Mouse (Mus musculus) midbrain, embryonic 11.5 days (tissue): ENCODE measurements around the gene Ranbp17. TPM values are rescaled to one million over a fixed set of nuclear protein-coding genes. Genes with fewer than 3 reads are reported as not detected.

ENCODE experiments used
- ATAC-seq: fragments of 200-750 bp; cut with Nextera tagmentation; 2 replicates; pipeline ENCODE4 v1.8.0; 2017; ENCODE audit warnings: moderate TSS enrichment, moderate library complexity; ENCODE audit not compliant: low FRiP score
- DNase-seq: peaks from one replicate; pipeline ENCODE4 v3.0.0; 2015; ENCODE audit warnings: low spot score; ENCODE audit errors: missing footprints
- H3K27ac ChIP-seq: fragments of 300-500 bp; sonication (generic); 2 replicates; pipeline ENCODE4 v1.5.1; 2014; ENCODE audit warnings: low read depth, low read length
- H3K27me3 ChIP-seq: fragments of 300-500 bp; sonication (generic); 2 replicates; pipeline ENCODE4 v1.6.1; 2014; ENCODE audit warnings: mild to moderate bottlenecking, low read length, moderate library complexity, mixed read lengths; ENCODE audit not compliant: control insufficient read depth, insufficient read depth
- H3K36me3 ChIP-seq: fragments of 300-500 bp; sonication (generic); 2 replicates; pipeline ENCODE4 v1.6.1; 2014; ENCODE audit warnings: mild to moderate bottlenecking, low read length, moderate library complexity, mixed read lengths; ENCODE audit not compliant: control insufficient read depth, insufficient read depth
- H3K4me1 ChIP-seq: fragments of 300-500 bp; sonication (generic); 2 replicates; pipeline ENCODE4 v1.6.1; 2014; ENCODE audit warnings: low read length; ENCODE audit not compliant: control insufficient read depth, insufficient read depth
- H3K4me2 ChIP-seq: fragments of 300-500 bp; sonication (generic); 2 replicates; pipeline ENCODE4 v1.6.1; 2014; ENCODE audit warnings: mild to moderate bottlenecking, moderate library complexity
- H3K4me3 ChIP-seq: fragments of 300-500 bp; sonication (generic); 2 replicates; pipeline ENCODE4 v1.5.1; 2014; ENCODE audit warnings: low read depth, low read length
- H3K9ac ChIP-seq: fragments of 300-500 bp; sonication (generic); 2 replicates; pipeline ENCODE4 v1.6.1; 2014; ENCODE audit warnings: low read length
- H3K9me3 ChIP-seq: fragments of 300-500 bp; sonication (generic); 2 replicates; pipeline ENCODE4 v1.6.1; 2016; ENCODE audit warnings: low read length; ENCODE audit not compliant: control insufficient read depth
- WGBS: fragments of 180-500 bp; shearing (Covaris S2); extraction: QIAGEN DNeasy Blood & Tissue Kit; methylation state at CpG from one replicate; pipeline ENCODE4 v1.1.7; 2014; 5-methylcytosine and 5-hydroxymethylcytosine counted together
- polyA plus RNA-seq: library from polyadenylated mRNA; unstranded; fragments of >200 nt; fragmentation: Nextera tagmentation; extraction: Ambion mirVana; gene quantifications from 2 replicates; pipeline ENCODE4 v1.2.1, GENCODE M21; 2014

The Ranbp17 gene
- polyA plus RNA-seq, result 12.3 and 14.8 TPM in 2 replicates

GRCm38 (mm10) chr11:33513376-33513991 lies at the start of gene Ranbp17:
TSS of gene Ranbp17 (minus strand) at chr11:33513746.
- H3K4me2 ChIP-seq, result peak within 1 kb of the TSS; percentile 63
- peak within 1 kb of the TSS; percentile 88 for H3K4me3 ChIP-seq
- H3K9ac ChIP-seq, result peak within 1 kb of the TSS; percentile 93
- peak; percentile 98 for DNase-seq
- H3K27ac ChIP-seq, result peak within 1 kb of the TSS; percentile 80
- H3K4me1 ChIP-seq, result 0 out of 2 replicates have a peak, but pooled peaks cover 3% of the 10 kb centered on the region
- H3K9me3 ChIP-seq, result no peaks in the 10 kb centered on the region
- no peaks in the 10 kb centered on the region for H3K27me3 ChIP-seq
- no peaks in the 10 kb centered on the region for H3K36me3 ChIP-seq
- WGBS, result 2% methylated on average over 44 of the region's 72 CpGs
- ATAC-seq, result peak; percentile 90

- no peak overlapping the region for H3K4me2 ChIP-seq
- H3K4me1 ChIP-seq, result no peaks in the 10 kb centered on the region
- 84% methylated on average over 8 of the region's 8 CpGs for WGBS
- DNase-seq, result no peak
- no peaks in the 10 kb centered on the region for H3K9me3 ChIP-seq
- H3K27ac ChIP-seq, result no peak overlapping the region
- no peaks in the 10 kb centered on the region for H3K27me3 ChIP-seq
- no peak overlapping the region for H3K9ac ChIP-seq
- no peak overlapping the region for H3K4me3 ChIP-seq
- no peaks in the 10 kb centered on the region for H3K36me3 ChIP-seq
- no peak for ATAC-seq
These were observed 40.6 kb upstream of the Ranbp17 start for GRCm38 (mm10) chr11:33554123-33554522.

GRCm38 (mm10) chr11:33550861-33551560 lies 37.5 kb upstream of the Ranbp17 start:
- 79% methylated on average over 14 of the region's 14 CpGs for WGBS
- Histone ChIP-seq H3K27ac (no peak overlapping the region), H3K4me3 (no peak overlapping the region), H3K4me1 (no peaks in the 10 kb centered on the region), H3K9ac (no peak overlapping the region), H3K36me3 (no peaks in the 10 kb centered on the region), H3K4me2 (no peak overlapping the region), H3K27me3 (no peaks in the 10 kb centered on the region), H3K9me3 (no peaks in the 10 kb centered on the region)
- DNase-seq (no peak), ATAC-seq (no peak)

GRCm38 (mm10) chr11:33547386-33547785 lies 33.8 kb upstream of the Ranbp17 start:
- H3K9ac ChIP-seq, result no peak overlapping the region
- no peaks in the 10 kb centered on the region for H3K27me3 ChIP-seq
- whole genome bisulfite sequencing, result 93% methylated on average over 2 of the region's 2 CpGs
- ATAC-seq, result no peak
- no peak overlapping the region for H3K27ac ChIP-seq
- no peak for DNase-seq
- H3K4me1 ChIP-seq, result no peaks in the 10 kb centered on the region
- no peaks in the 10 kb centered on the region for H3K36me3 ChIP-seq
- H3K9me3 ChIP-seq, result no peaks in the 10 kb centered on the region
- H3K4me2 ChIP-seq, result no peak overlapping the region
- H3K4me3 ChIP-seq, result no peak overlapping the region

- no peaks in the 10 kb centered on the region for H3K9me3 ChIP-seq
- DNase-seq (no peak), ATAC-seq (no peak)
- no peak overlapping the region for H3K9ac ChIP-seq
- H3K4me2 ChIP-seq, result no peak overlapping the region
- 94% methylated on average over 2 of the region's 2 CpGs for WGBS
- H3K27me3 ChIP-seq, result no peaks in the 10 kb centered on the region
- no peak overlapping the region for H3K4me3 ChIP-seq
- no peak overlapping the region for H3K27ac ChIP-seq
- H3K4me1 ChIP-seq, result peaks cover 2% of the 10 kb centered on the region; the same call in 1 of the 2 replicates
- no peaks in the 10 kb centered on the region for H3K36me3 ChIP-seq
These were observed 31.4 kb upstream of the Ranbp17 start for GRCm38 (mm10) chr11:33544945-33545344.

- Histone ChIP-seq H3K4me3 (no peak overlapping the region), H3K4me2 (no peak overlapping the region), H3K9me3 (no peaks in the 10 kb centered on the region), H3K27ac (no peak overlapping the region), H3K27me3 (no peaks in the 10 kb centered on the region), H3K9ac (no peak overlapping the region), H3K4me1 (peaks cover 2% of the 10 kb centered on the region; the same call in 1 of the 2 replicates), H3K36me3 (no peaks in the 10 kb centered on the region)
- 70% methylated on average over 11 of the region's 11 CpGs for WGBS
- ATAC-seq (no peak), DNase-seq (no peak)
These were observed 30.6 kb upstream of the Ranbp17 start for GRCm38 (mm10) chr11:33544121-33544520.

GRCm38 (mm10) chr11:33537390-33538125 lies 24.0 kb upstream of the Ranbp17 start:
- ATAC-seq (no peak), DNase-seq (no peak)
- Histone ChIP-seq H3K36me3 (no peaks in the 10 kb centered on the region), H3K9ac (no peak overlapping the region), H3K4me3 (no peak overlapping the region), H3K27me3 (no peaks in the 10 kb centered on the region), H3K4me2 (no peak overlapping the region), H3K4me1 (peaks cover 2% of the 10 kb centered on the region; the same call in 1 of the 2 replicates), H3K9me3 (no peaks in the 10 kb centered on the region), H3K27ac (no peak overlapping the region)
- 38% methylated on average over 5 of the region's 5 CpGs for WGBS

- Histone ChIP-seq H3K4me3 (no peak overlapping the region), H3K36me3 (no peaks in the 10 kb centered on the region), H3K9ac (no peak overlapping the region), H3K27me3 (no peaks in the 10 kb centered on the region), H3K27ac (no peak overlapping the region), H3K4me2 (no peak overlapping the region), H3K4me1 (peaks cover 2% of the 10 kb centered on the region; the same call in 1 of the 2 replicates), H3K9me3 (no peaks in the 10 kb centered on the region)
- WGBS, result 76% methylated on average over 3 of the region's 3 CpGs
- ATAC-seq, result no peak
- no peak for DNase-seq
These were observed 23.1 kb upstream of the Ranbp17 start for GRCm38 (mm10) chr11:33536636-33537035.

GRCm38 (mm10) chr11:33534541-33534940 lies 21.0 kb upstream of the Ranbp17 start:
- Histone ChIP-seq H3K27me3 (no peaks in the 10 kb centered on the region), H3K9ac (no peak overlapping the region), H3K4me3 (no peak overlapping the region), H3K9me3 (no peaks in the 10 kb centered on the region), H3K36me3 (no peaks in the 10 kb centered on the region), H3K27ac (no peak overlapping the region), H3K4me1 (no peaks in the 10 kb centered on the region), H3K4me2 (no peak overlapping the region)
- DNase-seq (no peak), ATAC-seq (no peak)
- 90% methylated on average over 4 of the region's 4 CpGs for WGBS
